Mouse (Mus musculus): ENCODE data around the gene 4930535I16Rik. TPM values are rescaled to one million over a fixed set of nuclear protein-coding genes. Genes with fewer than 3 reads are reported as not detected.

Gene 4930535I16Rik
- polyA plus RNA-seq, 1 experiment = not detected

GRCm38 (mm10) chr4:123936059-123936458 is 18.2 kb upstream of the 4930535I16Rik start:
- Histone ChIP-seq H3K27ac (ENCODE audit: insufficient read depth, low read length) (no peak overlapping the region), H3K27me3 (ENCODE audit: control insufficient read depth, insufficient read depth, low read length) (no peaks in the 10 kb centered on the region), H3K4me3 (ENCODE audit: extremely low read depth, insufficient read depth, insufficient read length) (no peak overlapping the region), H3K4me1 (ENCODE audit: control insufficient read depth, insufficient read depth, insufficient read length) (no peaks in the 10 kb centered on the region), H3K36me3 (ENCODE audit: control insufficient read depth, insufficient read depth, low read length) (peaks cover 20% of the 10 kb centered on the region)
- WGBS = 92% methylated on average over 7 of the region's 7 CpGs
- TF ChIP-seq CTCF (IDR thresholded peaks at IDR 0.05; ENCODE audit: extremely low read depth, insufficient read depth, insufficient read length, insufficient replicate concordance) (no peak), POLR2A (IDR thresholded peaks at IDR 0.05; ENCODE audit: low read depth, low read length) (no peak)
- DNase-seq (ENCODE audit: low read depth in 1 of 2, low spot score in 2 of 2) = no peak

- Histone ChIP-seq H3K36me3 (ENCODE audit: control insufficient read depth, insufficient read depth, low read length) (peaks cover 27% of the 10 kb centered on the region), H3K27me3 (ENCODE audit: control insufficient read depth, insufficient read depth, low read length) (no peaks in the 10 kb centered on the region), H3K4me3 (ENCODE audit: extremely low read depth, insufficient read depth, insufficient read length) (no peak overlapping the region), H3K27ac (ENCODE audit: insufficient read depth, low read length) (no peak overlapping the region), H3K4me1 (ENCODE audit: control insufficient read depth, insufficient read depth, insufficient read length) (no peaks in the 10 kb centered on the region)
- DNase-seq (ENCODE audit: low read depth in 1 of 2, low spot score in 2 of 2) = no peak
- 92% methylated on average over 4 of the region's 4 CpGs for WGBS
- TF ChIP-seq CTCF (IDR thresholded peaks at IDR 0.05; ENCODE audit: extremely low read depth, insufficient read depth, insufficient read length, insufficient replicate concordance) (no peak), POLR2A (IDR thresholded peaks at IDR 0.05; ENCODE audit: low read depth, low read length) (no peak)
Measured at GRCm38 (mm10) chr4:123934306-123934705, 16.5 kb upstream of the 4930535I16Rik start.

- H3K27me3 ChIP-seq (ENCODE audit: control insufficient read depth, insufficient read depth, low read length) = no peaks in the 10 kb centered on the region
- H3K4me1 ChIP-seq (ENCODE audit: control insufficient read depth, insufficient read depth, insufficient read length) = peaks cover 7% of the 10 kb centered on the region
- peaks cover 28% of the 10 kb centered on the region for H3K36me3 ChIP-seq (ENCODE audit: control insufficient read depth, insufficient read depth, low read length)
- no peak for DNase-seq (ENCODE audit: low read depth in 1 of 2, low spot score in 2 of 2)
- TF ChIP-seq POLR2A (IDR thresholded peaks at IDR 0.05; ENCODE audit: low read depth, low read length) (no peak), CTCF (IDR thresholded peaks at IDR 0.05; ENCODE audit: extremely low read depth, insufficient read depth, insufficient read length, insufficient replicate concordance) (no peak)
- no peak overlapping the region for H3K27ac ChIP-seq (ENCODE audit: insufficient read depth, low read length)
- WGBS = 92% methylated on average over 4 of the region's 4 CpGs
- no peak overlapping the region for H3K4me3 ChIP-seq (ENCODE audit: extremely low read depth, insufficient read depth, insufficient read length)
Measured at GRCm38 (mm10) chr4:123929994-123930393, 12.2 kb upstream of the 4930535I16Rik start.

- peaks cover 7% of the 10 kb centered on the region for H3K4me1 ChIP-seq (ENCODE audit: control insufficient read depth, insufficient read depth, insufficient read length)
- H3K36me3 ChIP-seq (ENCODE audit: control insufficient read depth, insufficient read depth, low read length) = peaks cover 37% of the 10 kb centered on the region
- no peaks in the 10 kb centered on the region for H3K27me3 ChIP-seq (ENCODE audit: control insufficient read depth, insufficient read depth, low read length)
- TF ChIP-seq CTCF (IDR thresholded peaks at IDR 0.05; ENCODE audit: extremely low read depth, insufficient read depth, insufficient read length, insufficient replicate concordance) = no peak
- no peak for TF ChIP-seq POLR2A (IDR thresholded peaks at IDR 0.05; ENCODE audit: low read depth, low read length)
- peak overlapping the region; percentile 70 for H3K27ac ChIP-seq (ENCODE audit: insufficient read depth, low read length)
- H3K4me3 ChIP-seq (ENCODE audit: extremely low read depth, insufficient read depth, insufficient read length) = no peak overlapping the region
- DNase-seq (ENCODE audit: low read depth in 1 of 2, low spot score in 2 of 2) = peak; percentile 16 to 34
Measured at GRCm38 (mm10) chr4:123927961-123928360, 10.1 kb upstream of the 4930535I16Rik start.

GRCm38 (mm10) chr4:123921055-123921565 is 3.3 kb upstream of the 4930535I16Rik start:
- no peak overlapping the region for H3K4me3 ChIP-seq (ENCODE audit: extremely low read depth, insufficient read depth, insufficient read length)
- TF ChIP-seq CTCF (IDR thresholded peaks at IDR 0.05; ENCODE audit: extremely low read depth, insufficient read depth, insufficient read length, insufficient replicate concordance) (no peak), POLR2A (IDR thresholded peaks at IDR 0.05; ENCODE audit: low read depth, low read length) (no peak)
- no peak for DNase-seq (ENCODE audit: low read depth in 1 of 2, low spot score in 2 of 2)
- no peak overlapping the region for H3K27ac ChIP-seq (ENCODE audit: insufficient read depth, low read length)
- 82% methylated on average over 4 of the region's 4 CpGs for WGBS
- H3K36me3 ChIP-seq (ENCODE audit: control insufficient read depth, insufficient read depth, low read length) = peaks cover 37% of the 10 kb centered on the region
- H3K27me3 ChIP-seq (ENCODE audit: control insufficient read depth, insufficient read depth, low read length) = no peaks in the 10 kb centered on the region
- H3K4me1 ChIP-seq (ENCODE audit: control insufficient read depth, insufficient read depth, insufficient read length) = no peaks in the 10 kb centered on the region; the same call in 1 of the 2 replicates

- Histone ChIP-seq H3K4me1 (ENCODE audit: control insufficient read depth, insufficient read depth, insufficient read length) (no peaks in the 10 kb centered on the region; the same call in 1 of the 2 replicates), H3K4me3 (ENCODE audit: extremely low read depth, insufficient read depth, insufficient read length) (no peak overlapping the region), H3K36me3 (ENCODE audit: control insufficient read depth, insufficient read depth, low read length) (peaks cover 21% of the 10 kb centered on the region), H3K27ac (ENCODE audit: insufficient read depth, low read length) (no peak overlapping the region), H3K27me3 (ENCODE audit: control insufficient read depth, insufficient read depth, low read length) (no peaks in the 10 kb centered on the region)
- 74% methylated on average over 2 of the region's 2 CpGs for WGBS
- DNase-seq (ENCODE audit: low read depth in 1 of 2, low spot score in 2 of 2) = no peak
- TF ChIP-seq CTCF (IDR thresholded peaks at IDR 0.05; ENCODE audit: extremely low read depth, insufficient read depth, insufficient read length, insufficient replicate concordance) (no peak), POLR2A (IDR thresholded peaks at IDR 0.05; ENCODE audit: low read depth, low read length) (no peak)
Measured at GRCm38 (mm10) chr4:123918851-123919250, 1.0 kb upstream of the 4930535I16Rik start.

- Histone ChIP-seq H3K4me3 (ENCODE audit: extremely low read depth, insufficient read depth, insufficient read length) (peak within 1 kb of the TSS; percentile 96), H3K36me3 (ENCODE audit: control insufficient read depth, insufficient read depth, low read length) (peaks cover 11% of the 10 kb centered on the region), H3K27me3 (ENCODE audit: control insufficient read depth, insufficient read depth, low read length) (no peaks in the 10 kb centered on the region), H3K4me1 (ENCODE audit: control insufficient read depth, insufficient read depth, insufficient read length) (no peaks in the 10 kb centered on the region; the same call in 1 of the 2 replicates), H3K27ac (ENCODE audit: insufficient read depth, low read length) (peak within 1 kb of the TSS; percentile 79)
- under 1% methylated on average over 49 of the region's 49 CpGs for WGBS
- TF ChIP-seq CTCF (IDR thresholded peaks at IDR 0.05; ENCODE audit: extremely low read depth, insufficient read depth, insufficient read length, insufficient replicate concordance) = no peak
- peak; percentile 61 for TF ChIP-seq POLR2A (IDR thresholded peaks at IDR 0.05; ENCODE audit: low read depth, low read length)
- peak; percentile 93 to 100 for DNase-seq (ENCODE audit: low read depth in 1 of 2, low spot score in 2 of 2)
Measured at GRCm38 (mm10) chr4:123916748-123917547, 874 bp downstream of the 4930535I16Rik start, which contains the start of gene Rragc. Gene Rragc, plus strand, starts transcription at chr4:123917446.
